Mouse (Mus musculus): ENCODE results near the gene Scyl3. TPM values are rescaled to one million over a fixed set of nuclear protein-coding genes. Genes with fewer than 3 reads are reported as not detected.

The Scyl3 gene
- polyA plus RNA-seq (2012; rRNA removed): 17.2 and 18.2 TPM in 2 replicates

GRCm38 (mm10) chr1:163928846-163929245 is at the start of gene Scyl3:
Scyl3 (plus strand) TSS chr1:163929100.
- TF ChIP-seq CTCF (IDR thresholded peaks at IDR 0.05; ENCODE audit: borderline replicate concordance, extremely low read depth, insufficient read depth, insufficient read length) (no peak), POLR2A (IDR thresholded peaks at IDR 0.05; ENCODE audit: borderline replicate concordance, extremely low read depth, insufficient read depth, insufficient read length, poor library complexity, severe bottlenecking) (no peak)
- peak; percentile 1 for DNase-seq (ENCODE audit: low read depth)

- no peak for DNase-seq (ENCODE audit: low read depth)
- no peak for TF ChIP-seq CTCF (IDR thresholded peaks at IDR 0.05; ENCODE audit: borderline replicate concordance, extremely low read depth, insufficient read depth, insufficient read length)
- no peak for TF ChIP-seq POLR2A (IDR thresholded peaks at IDR 0.05; ENCODE audit: borderline replicate concordance, extremely low read depth, insufficient read depth, insufficient read length, poor library complexity, severe bottlenecking)
These were observed 39.3 kb upstream of the Scyl3 start for GRCm38 (mm10) chr1:163889629-163890028.

- TF ChIP-seq CTCF (IDR thresholded peaks at IDR 0.05; ENCODE audit: borderline replicate concordance, extremely low read depth, insufficient read depth, insufficient read length) (no peak), POLR2A (IDR thresholded peaks at IDR 0.05; ENCODE audit: borderline replicate concordance, extremely low read depth, insufficient read depth, insufficient read length, poor library complexity, severe bottlenecking) (no peak)
- DNase-seq (ENCODE audit: low read depth): no peak
These were observed 35.6 kb upstream of the Scyl3 start for GRCm38 (mm10) chr1:163893294-163893693.

- peak; percentile 38 for DNase-seq (ENCODE audit: low read depth)
- no peak for TF ChIP-seq POLR2A (IDR thresholded peaks at IDR 0.05; ENCODE audit: borderline replicate concordance, extremely low read depth, insufficient read depth, insufficient read length, poor library complexity, severe bottlenecking)
- no peak for TF ChIP-seq CTCF (IDR thresholded peaks at IDR 0.05; ENCODE audit: borderline replicate concordance, extremely low read depth, insufficient read depth, insufficient read length)
These were observed 34.9 kb upstream of the Scyl3 start for GRCm38 (mm10) chr1:163893774-163894527.

GRCm38 (mm10) chr1:163898291-163898764 is 30.6 kb upstream of the Scyl3 start:
- peak; percentile 13 for DNase-seq (ENCODE audit: low read depth)
- TF ChIP-seq CTCF (IDR thresholded peaks at IDR 0.05; ENCODE audit: borderline replicate concordance, extremely low read depth, insufficient read depth, insufficient read length) (no peak), POLR2A (IDR thresholded peaks at IDR 0.05; ENCODE audit: borderline replicate concordance, extremely low read depth, insufficient read depth, insufficient read length, poor library complexity, severe bottlenecking) (no peak)

GRCm38 (mm10) chr1:163899575-163899974 is 29.3 kb upstream of the Scyl3 start:
- no peak for TF ChIP-seq POLR2A (IDR thresholded peaks at IDR 0.05; ENCODE audit: borderline replicate concordance, extremely low read depth, insufficient read depth, insufficient read length, poor library complexity, severe bottlenecking)
- TF ChIP-seq CTCF (IDR thresholded peaks at IDR 0.05; ENCODE audit: borderline replicate concordance, extremely low read depth, insufficient read depth, insufficient read length): no peak
- DNase-seq (ENCODE audit: low read depth): no peak

- no peak for DNase-seq (ENCODE audit: low read depth)
- no peak for TF ChIP-seq CTCF (IDR thresholded peaks at IDR 0.05; ENCODE audit: borderline replicate concordance, extremely low read depth, insufficient read depth, insufficient read length)
- TF ChIP-seq POLR2A (IDR thresholded peaks at IDR 0.05; ENCODE audit: borderline replicate concordance, extremely low read depth, insufficient read depth, insufficient read length, poor library complexity, severe bottlenecking): no peak
These were observed 28.7 kb upstream of the Scyl3 start for GRCm38 (mm10) chr1:163900168-163900567.

- TF ChIP-seq CTCF (IDR thresholded peaks at IDR 0.05; ENCODE audit: borderline replicate concordance, extremely low read depth, insufficient read depth, insufficient read length): no peak
- no peak for TF ChIP-seq POLR2A (IDR thresholded peaks at IDR 0.05; ENCODE audit: borderline replicate concordance, extremely low read depth, insufficient read depth, insufficient read length, poor library complexity, severe bottlenecking)
These were observed 25.5 kb upstream of the Scyl3 start for GRCm38 (mm10) chr1:163903411-163903810.

GRCm38 (mm10) chr1:163907007-163907811 is 21.7 kb upstream of the Scyl3 start:
- TF ChIP-seq POLR2A (IDR thresholded peaks at IDR 0.05; ENCODE audit: borderline replicate concordance, extremely low read depth, insufficient read depth, insufficient read length, poor library complexity, severe bottlenecking): no peak
- no peak for TF ChIP-seq CTCF (IDR thresholded peaks at IDR 0.05; ENCODE audit: borderline replicate concordance, extremely low read depth, insufficient read depth, insufficient read length)
- no peak for DNase-seq (ENCODE audit: low read depth)

More at GRCm38 (mm10) chr1:163903411-163903810, 25.5 kb upstream of the Scyl3 start:
- DNase-seq (ENCODE audit: low read depth): no peak

- peak; percentile 22 for DNase-seq (ENCODE audit: low read depth)
- TF ChIP-seq CTCF (IDR thresholded peaks at IDR 0.05; ENCODE audit: borderline replicate concordance, extremely low read depth, insufficient read depth, insufficient read length): no peak
- TF ChIP-seq POLR2A (IDR thresholded peaks at IDR 0.05; ENCODE audit: borderline replicate concordance, extremely low read depth, insufficient read depth, insufficient read length, poor library complexity, severe bottlenecking): no peak
These were observed 20.5 kb upstream of the Scyl3 start for GRCm38 (mm10) chr1:163908389-163908788.

- peak; percentile 12; the same call in 1 of the 2 replicates for TF ChIP-seq CTCF (IDR thresholded peaks at IDR 0.05; ENCODE audit: borderline replicate concordance, extremely low read depth, insufficient read depth, insufficient read length)
- TF ChIP-seq POLR2A (IDR thresholded peaks at IDR 0.05; ENCODE audit: borderline replicate concordance, extremely low read depth, insufficient read depth, insufficient read length, poor library complexity, severe bottlenecking): no peak
These were observed 18.6 kb upstream of the Scyl3 start for GRCm38 (mm10) chr1:163910343-163910742.

More at GRCm38 (mm10) chr1:163910343-163910742, 18.6 kb upstream of the Scyl3 start:
- peak; percentile 83 for DNase-seq (ENCODE audit: low read depth)
